Mouse (Mus musculus) c-Kit-positive CD71-positive TER-119-negative erythroid progenitor cells, embryonic 14.5 days (primary cell): ENCODE results near the gene Camk2b.

Experiments used
- DNase-seq: peaks from one replicate; pipeline ENCODE4 v3.0.0-alpha.2; 2013; ENCODE audit warnings: low read depth

Gene Camk2b

DNA sequence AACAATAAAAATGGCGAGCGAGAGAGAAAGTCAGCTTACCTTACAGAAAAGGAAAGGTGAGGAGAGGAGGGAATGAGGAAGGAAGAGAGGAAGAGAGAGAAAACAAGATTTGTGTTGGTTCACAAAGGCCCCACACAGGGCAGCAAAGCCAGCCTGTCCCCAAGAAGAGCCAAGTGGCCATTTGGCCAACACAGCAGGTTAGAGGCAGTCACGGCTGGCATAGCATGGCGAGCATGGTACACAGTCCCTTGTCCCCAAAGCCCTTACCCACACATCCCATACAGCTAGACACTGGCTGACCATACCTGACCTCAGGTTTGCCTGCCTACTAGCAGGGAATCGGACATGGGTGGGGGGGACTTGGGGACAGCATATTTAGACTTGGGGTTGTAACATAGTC lies 82.5 kb downstream of the Camk2b start:
- no peak for DNase-seq

DNA sequence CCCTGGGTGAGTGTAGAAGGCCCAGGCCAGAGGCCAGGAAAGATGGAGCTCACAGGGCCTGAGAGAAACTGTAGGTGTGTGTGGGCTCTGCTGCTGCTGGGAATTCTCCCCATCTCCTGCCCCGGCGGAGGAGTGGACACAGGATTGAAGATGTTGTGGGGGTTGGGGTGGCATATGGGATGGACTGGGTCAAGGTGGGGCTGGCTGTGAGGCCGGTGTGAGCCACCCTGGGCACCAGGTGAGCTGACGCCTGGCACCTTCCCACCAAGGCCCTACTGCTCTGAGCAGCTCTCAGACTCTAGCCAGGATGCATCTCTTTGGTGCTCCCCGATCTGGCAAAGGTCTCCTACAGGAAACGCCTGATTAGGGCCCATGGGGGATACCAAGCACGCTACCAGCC lies 84.8 kb downstream of the Camk2b start:
- no peak for DNase-seq

DNA sequence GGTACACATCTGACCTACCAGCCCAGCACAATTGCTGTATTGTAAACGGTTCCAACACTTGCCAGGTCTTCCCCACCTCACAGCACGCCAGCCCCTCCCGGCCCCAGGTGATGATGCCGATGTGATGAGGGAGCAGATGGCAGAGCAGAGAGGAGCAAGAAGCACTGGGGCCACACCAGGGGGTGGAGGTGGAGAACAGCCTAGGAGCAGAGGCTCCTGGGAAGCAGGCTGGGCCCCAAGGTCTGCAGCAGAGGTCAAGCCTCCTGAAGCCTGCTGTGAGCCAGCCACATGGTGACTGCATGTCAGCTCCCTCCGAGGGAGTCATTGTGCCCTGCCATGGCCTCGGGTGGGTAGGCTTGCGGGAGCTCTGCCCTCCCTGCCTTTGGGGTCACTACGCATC lies 85.6 kb downstream of the Camk2b start:
- DNase-seq, result no peak

- no peak for DNase-seq
Observed at GRCm38 (mm10) chr11:5980108-5980507, 86.1 kb downstream of the Camk2b start.

DNA sequence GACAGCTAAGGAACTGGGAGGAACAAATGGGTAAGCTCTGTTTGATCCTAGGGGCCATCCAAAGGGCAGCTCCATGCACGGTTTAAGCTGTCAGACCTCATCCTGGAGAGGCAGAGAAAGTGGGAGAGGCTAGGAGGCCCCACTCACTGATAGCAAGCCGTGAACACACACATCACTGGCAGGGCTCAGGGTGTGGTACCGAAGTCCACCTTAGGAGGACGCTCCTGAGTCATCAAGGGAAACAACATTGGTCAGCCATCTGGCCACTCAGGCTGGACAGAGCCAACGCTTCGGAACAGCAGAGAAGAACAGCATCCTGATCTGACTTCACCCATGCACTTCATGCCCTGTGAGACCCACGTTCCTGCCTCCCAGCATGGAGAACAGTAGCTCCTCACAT lies 87.1 kb downstream of the Camk2b start:
- no peak for DNase-seq

- DNase-seq, result no peak
Observed at GRCm38 (mm10) chr11:5976106-5976505, 90.1 kb downstream of the Camk2b start.

DNA sequence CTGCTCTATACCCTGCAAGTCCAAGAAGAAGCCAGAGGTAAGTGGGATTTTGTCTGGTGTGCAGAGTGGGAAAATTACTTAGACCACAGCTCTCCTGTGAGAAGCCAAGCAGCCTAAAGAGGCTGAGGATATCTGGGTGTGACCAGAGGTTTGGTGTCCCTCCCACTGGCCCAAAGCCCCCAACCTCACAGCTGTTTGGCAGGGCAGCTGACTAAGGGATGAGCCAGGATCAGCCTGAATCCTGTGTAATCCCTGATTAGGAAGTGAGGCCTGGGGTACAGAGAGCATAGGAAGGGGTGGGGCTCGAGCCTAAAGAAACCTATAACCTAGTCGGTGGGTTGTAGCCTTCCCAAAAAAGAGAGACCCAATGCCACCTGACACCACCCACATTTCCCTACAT lies 91.1 kb downstream of the Camk2b start:
- no peak for DNase-seq

DNA sequence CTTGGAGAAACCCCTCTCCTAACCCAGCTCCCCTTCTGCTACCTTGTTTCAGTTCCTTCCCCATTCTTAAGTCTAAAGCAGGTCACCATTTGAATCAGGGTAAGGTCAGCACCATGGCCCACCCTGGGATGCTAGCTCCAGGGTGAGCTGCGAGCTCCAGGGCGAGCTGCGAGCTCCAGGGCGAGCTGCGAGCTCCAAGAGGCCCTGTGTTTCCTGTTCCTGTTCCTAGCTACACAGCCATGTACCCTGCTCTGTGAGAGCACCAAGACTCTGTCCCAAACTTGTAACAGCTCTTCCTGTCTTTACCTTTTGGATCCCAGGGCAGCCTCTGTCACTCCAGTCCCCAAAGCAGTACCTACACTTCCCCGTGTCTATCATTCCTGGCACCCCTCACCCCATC lies 92.1 kb downstream of the Camk2b start:
- DNase-seq, result no peak

GRCm38 (mm10) chr11:5973151-5973550 lies 93.0 kb downstream of the Camk2b start:
- no peak for DNase-seq

GRCm38 (mm10) chr11:5971202-5971601 lies 95.0 kb downstream of the Camk2b start:
- no peak for DNase-seq

DNA sequence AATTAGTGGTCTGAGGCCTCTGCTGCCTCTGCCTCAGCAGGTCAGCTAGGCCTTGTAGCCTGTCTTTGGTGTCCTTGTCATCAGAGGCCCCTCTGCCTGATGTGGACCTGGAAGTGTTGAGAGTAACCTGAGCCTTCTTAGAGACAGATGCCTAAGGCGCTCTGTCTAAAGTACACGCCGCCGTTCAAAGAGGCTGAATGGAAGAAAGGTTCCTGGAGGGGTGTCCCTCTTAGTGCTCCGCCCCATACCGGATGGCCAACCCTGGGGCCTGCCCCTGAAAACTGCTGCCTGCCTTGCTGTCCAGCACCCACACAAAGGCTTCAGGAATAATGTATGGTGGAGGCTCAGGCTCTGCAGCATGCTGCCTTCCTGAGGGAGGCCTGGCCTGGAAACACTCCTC lies 97.9 kb downstream of the Camk2b start:
- no peak for DNase-seq

DNA sequence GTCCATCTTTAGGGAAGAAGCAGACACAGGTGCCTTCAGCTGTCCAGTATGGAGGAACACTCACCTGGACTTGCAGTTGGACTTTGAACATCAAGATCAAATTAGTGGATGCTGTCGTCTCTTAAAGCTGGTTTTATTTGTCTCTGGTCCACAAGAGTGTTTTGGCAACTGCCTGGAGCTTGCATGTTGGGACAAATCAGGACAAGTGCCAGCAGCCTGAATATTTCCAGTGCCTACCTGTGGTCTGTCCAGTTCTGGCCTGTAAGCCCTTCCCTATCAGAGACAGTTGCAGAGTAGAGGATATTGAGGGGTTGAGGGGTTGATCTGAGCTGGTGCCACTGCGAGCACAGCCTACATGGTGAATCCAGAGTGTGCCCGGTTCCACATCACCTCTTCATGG lies 99.4 kb downstream of the Camk2b start:
- DNase-seq, result no peak

- no peak for DNase-seq
Observed at GRCm38 (mm10) chr11:5965865-5966264, 100.3 kb downstream of the Camk2b start.

- no peak for DNase-seq
Observed at GRCm38 (mm10) chr11:5960051-5960450, 106.1 kb downstream of the Camk2b start.

- DNase-seq, result peak; percentile 87
Observed at GRCm38 (mm10) chr11:5955546-5956276, 110.5 kb downstream of the Camk2b start, which contains the start of gene Ykt6. Gene Ykt6 (plus strand): TSS chr11:5955693.

GRCm38 (mm10) chr11:5954965-5955504 lies 111.1 kb downstream of the Camk2b start:
- DNase-seq, result peak; percentile 30

DNA sequence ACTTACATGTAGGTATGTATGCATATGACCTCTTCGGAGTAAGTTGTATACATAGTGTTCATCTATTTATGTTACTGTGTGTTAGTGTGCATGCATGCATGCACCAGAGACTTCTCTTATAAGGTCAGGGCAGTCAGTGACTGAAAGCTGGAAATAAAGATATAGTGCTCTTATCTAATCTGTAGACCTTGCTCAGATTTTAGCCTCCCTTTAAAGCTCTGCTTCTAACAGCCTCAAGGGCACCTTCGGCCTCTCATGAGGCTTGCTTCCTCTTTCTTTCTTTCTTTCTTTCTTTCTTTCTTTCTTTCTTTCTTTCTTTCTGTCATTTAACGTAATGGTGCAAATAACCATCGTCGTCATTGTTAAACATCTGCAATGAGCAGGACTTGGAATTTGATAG lies 111.7 kb downstream of the Camk2b start:
- DNase-seq, result no peak

GRCm38 (mm10) chr11:5953130-5953765 lies 112.9 kb downstream of the Camk2b start:
- peak; percentile 42 for DNase-seq

GRCm38 (mm10) chr11:5952501-5952900 lies 113.7 kb downstream of the Camk2b start:
- DNase-seq, result no peak

- DNase-seq, result no peak
Observed at GRCm38 (mm10) chr11:5949586-5950352, 116.4 kb downstream of the Camk2b start, which contains the start of gene Gck. Gene Gck (minus strand): TSS chr11:5950081.

DNA sequence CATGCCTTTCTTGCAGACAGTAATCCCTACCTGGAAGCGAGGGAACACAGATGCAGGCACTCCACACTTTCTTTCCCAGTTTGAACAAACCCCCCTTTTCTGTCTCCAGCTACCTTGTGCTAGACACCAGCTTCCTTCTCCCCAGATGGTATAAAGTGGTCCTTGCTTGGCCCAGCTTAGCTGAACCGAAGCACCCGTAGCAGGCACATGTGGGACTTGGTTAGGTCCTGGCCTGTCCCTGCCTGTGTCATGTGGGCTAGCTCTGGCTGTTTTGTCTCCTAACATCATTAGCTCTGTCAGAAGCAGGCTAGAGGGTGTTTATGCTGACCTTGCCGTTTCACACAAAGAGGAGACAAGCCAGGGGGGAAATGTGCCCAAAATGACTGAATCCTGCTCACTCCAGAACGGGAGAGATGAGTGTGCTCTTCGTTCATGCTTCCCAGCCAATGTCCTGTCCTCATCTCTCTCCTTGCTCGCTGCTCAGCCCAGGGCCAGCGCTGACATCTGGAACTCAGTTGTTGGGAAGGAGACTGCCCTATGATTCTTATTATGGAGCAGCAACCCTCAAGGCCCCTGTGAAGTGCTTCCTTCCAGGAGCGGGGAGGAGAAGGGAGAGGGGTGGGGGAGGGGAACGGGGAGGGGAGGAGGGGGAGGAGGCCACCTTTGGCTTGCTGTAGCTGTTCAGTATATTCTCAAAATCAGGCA lies 117.5 kb downstream of the Camk2b start:
- no peak for DNase-seq

GRCm38 (mm10) chr11:5947796-5948195 lies 118.4 kb downstream of the Camk2b start:
- DNase-seq, result no peak
